Mouse (Mus musculus) forebrain, embryonic 11.5 days (tissue): ENCODE data around the gene Lmx1b. TPM values are rescaled to one million over a fixed set of nuclear protein-coding genes. Genes with fewer than 3 reads are reported as not detected.

Experiments
- ATAC-seq: fragments of 200-750 bp; cut with Nextera tagmentation; replicated peaks from 2 replicates; pipeline ENCODE4 v1.8.0; 2017; ENCODE audit warnings: moderate TSS enrichment; ENCODE audit not compliant: low FRiP score
- DNase-seq: peaks from one replicate; pipeline ENCODE4 v3.0.0-alpha.2; 2017; ENCODE audit warnings: low spot score
- H3K27ac ChIP-seq: fragments of 300-500 bp; sonication (generic); 2 replicates; pipeline ENCODE4 v1.5.1; 2014; ENCODE audit warnings: low read depth, low read length
- H3K27me3 ChIP-seq: fragments of 300-500 bp; sonication (generic); 2 replicates; pipeline ENCODE4 v1.6.1; 2014; ENCODE audit warnings: mild to moderate bottlenecking, low read length, mixed read lengths; ENCODE audit not compliant: control insufficient read depth, insufficient read depth
- H3K36me3 ChIP-seq: fragments of 300-500 bp; sonication (generic); 2 replicates; pipeline ENCODE4 v1.6.1; 2014; ENCODE audit warnings: mild to moderate bottlenecking, low read length, moderate library complexity, mixed read lengths; ENCODE audit not compliant: control insufficient read depth, insufficient read depth
- H3K4me1 ChIP-seq: fragments of 300-500 bp; sonication (generic); replicated peaks from 2 replicates; pipeline ENCODE4 v1.6.1; 2014; ENCODE audit warnings: low read length, mixed read lengths; ENCODE audit not compliant: control insufficient read depth, insufficient read depth
- H3K4me2 ChIP-seq: fragments of 300-500 bp; sonication (generic); 2 replicates; pipeline ENCODE4 v1.6.1; 2014; ENCODE audit warnings: low read depth, mild to moderate bottlenecking, low read length, moderate library complexity, mixed read lengths; ENCODE audit not compliant: severe bottlenecking
- H3K4me3 ChIP-seq: fragments of 300-500 bp; sonication (generic); 2 replicates; pipeline ENCODE4 v1.5.1; 2014; ENCODE audit warnings: low read depth, low read length
- H3K9ac ChIP-seq: fragments of 300-500 bp; sonication (generic); 2 replicates; pipeline ENCODE4 v1.6.1; 2014; ENCODE audit warnings: low read length
- H3K9me3 ChIP-seq: fragments of 300-500 bp; sonication (generic); 2 replicates; pipeline ENCODE4 v1.6.1; 2016; ENCODE audit warnings: low read length, mixed read lengths; ENCODE audit not compliant: control insufficient read depth
- whole genome bisulfite sequencing: fragments of 180-500 bp; shearing (Covaris S2); extraction: QIAGEN DNeasy Blood & Tissue Kit; methylation state at CpG from one replicate; pipeline ENCODE4 v1.1.7; 2014; 5-methylcytosine and 5-hydroxymethylcytosine counted together
- polyA plus RNA-seq: library from polyadenylated mRNA; unstranded; fragments of >200 nt; fragmentation: Nextera tagmentation; extraction: Ambion mirVana; gene quantifications from 2 replicates; pipeline ENCODE4 v1.2.1, GENCODE M21; 2014

Gene Lmx1b
- polyA plus RNA-seq, 1 experiment from 2014 or later: 1.0 TPM

GRCm38 (mm10) chr2:33634481-33635090, 5.7 kb downstream of the Lmx1b start:
- H3K9me3 ChIP-seq: no peaks in the 10 kb centered on the region
- no peak overlapping the region for H3K9ac ChIP-seq
- H3K4me3 ChIP-seq: no peak overlapping the region
- H3K27ac ChIP-seq: no peak overlapping the region
- H3K27me3 ChIP-seq: peaks cover 99% of the 10 kb centered on the region
- no peaks in the 10 kb centered on the region for H3K36me3 ChIP-seq
- peaks cover 25% of the 10 kb centered on the region for H3K4me1 ChIP-seq
- WGBS: 18% methylated on average over 4 of the region's 4 CpGs
- no peak overlapping the region for H3K4me2 ChIP-seq
- ATAC-seq (no peak), DNase-seq (no peak)

- Histone ChIP-seq H3K9ac (no peak overlapping the region), H3K36me3 (no peaks in the 10 kb centered on the region), H3K27ac (no peak overlapping the region), H3K27me3 (peaks cover 99% of the 10 kb centered on the region), H3K4me3 (no peak overlapping the region), H3K4me2 (no peak overlapping the region), H3K9me3 (no peaks in the 10 kb centered on the region), H3K4me1 (peaks cover 21% of the 10 kb centered on the region)
- DNase-seq: no peak
- WGBS: 12% methylated on average over 5 of the region's 5 CpGs
- ATAC-seq: no peak
These were observed 6.4 kb downstream of the Lmx1b start for GRCm38 (mm10) chr2:33633955-33634354.

- Histone ChIP-seq H3K9ac (no peak overlapping the region), H3K27ac (no peak overlapping the region), H3K27me3 (peaks cover 98% of the 10 kb centered on the region), H3K9me3 (no peaks in the 10 kb centered on the region), H3K4me1 (peaks cover 21% of the 10 kb centered on the region), H3K4me3 (no peak overlapping the region), H3K36me3 (no peaks in the 10 kb centered on the region), H3K4me2 (no peak overlapping the region)
- ATAC-seq: no peak
- no peak for DNase-seq
- WGBS: 3% methylated on average over 5 of the region's 5 CpGs
These were observed 7.1 kb downstream of the Lmx1b start for GRCm38 (mm10) chr2:33633237-33633636.

GRCm38 (mm10) chr2:33632551-33633059, 7.7 kb downstream of the Lmx1b start:
- Histone ChIP-seq H3K4me1 (peaks cover 21% of the 10 kb centered on the region), H3K27ac (no peak overlapping the region), H3K4me3 (no peak overlapping the region), H3K27me3 (peaks cover 98% of the 10 kb centered on the region), H3K9me3 (no peaks in the 10 kb centered on the region), H3K9ac (no peak overlapping the region), H3K4me2 (no peak overlapping the region), H3K36me3 (no peaks in the 10 kb centered on the region)
- DNase-seq (no peak), ATAC-seq (no peak)
- 7% methylated on average over 5 of the region's 5 CpGs for WGBS

GRCm38 (mm10) chr2:33631708-33632343, 8.5 kb downstream of the Lmx1b start:
- WGBS: 1% methylated on average over 31 of the region's 31 CpGs
- no peak for ATAC-seq
- H3K4me2 ChIP-seq: peak overlapping the region; percentile 41; the same call in 1 of the 2 replicates

GRCm38 (mm10) chr2:33631022-33631707, 9.1 kb downstream of the Lmx1b start:
- ATAC-seq: no peak
- Histone ChIP-seq H3K9me3 (no peaks in the 10 kb centered on the region), H3K36me3 (no peaks in the 10 kb centered on the region), H3K4me2 (peak overlapping the region; percentile 41), H3K27ac (no peak overlapping the region), H3K4me3 (peak overlapping the region; percentile 12; the same call in 1 of the 2 replicates), H3K4me1 (peaks cover 20% of the 10 kb centered on the region), H3K9ac (0 out of 2 replicates have a peak overlapping the region, but pooled peaks have one; percentile 39), H3K27me3 (peaks cover 97% of the 10 kb centered on the region)
- no peak for DNase-seq
- WGBS: under 1% methylated on average over 40 of the region's 40 CpGs

More at GRCm38 (mm10) chr2:33631708-33632343, 8.5 kb downstream of the Lmx1b start:
- H3K9me3 ChIP-seq: no peaks in the 10 kb centered on the region
- H3K9ac ChIP-seq: 0 out of 2 replicates have a peak overlapping the region, but pooled peaks have one; percentile 39
- peak overlapping the region; percentile 12; the same call in 1 of the 2 replicates for H3K4me3 ChIP-seq
- peaks cover 21% of the 10 kb centered on the region for H3K4me1 ChIP-seq
- H3K36me3 ChIP-seq: no peaks in the 10 kb centered on the region
- no peak overlapping the region for H3K27ac ChIP-seq
- DNase-seq: peak; percentile 74
- H3K27me3 ChIP-seq: peaks cover 98% of the 10 kb centered on the region

GRCm38 (mm10) chr2:33630081-33631021, 10.0 kb downstream of the Lmx1b start:
- peaks cover 97% of the 10 kb centered on the region for H3K27me3 ChIP-seq
- H3K4me3 ChIP-seq: peak overlapping the region; percentile 12; the same call in 1 of the 2 replicates
- H3K9ac ChIP-seq: no peak overlapping the region
- H3K27ac ChIP-seq: no peak overlapping the region
- H3K4me1 ChIP-seq: peaks cover 21% of the 10 kb centered on the region
- DNase-seq (peak; percentile 70), ATAC-seq (0 out of 2 replicates have a peak, but pooled peaks have one; percentile 28)
- H3K36me3 ChIP-seq: no peaks in the 10 kb centered on the region
- H3K4me2 ChIP-seq: no peak overlapping the region; the same call in 1 of the 2 replicates
- H3K9me3 ChIP-seq: no peaks in the 10 kb centered on the region
- WGBS: under 1% methylated on average over 33 of the region's 34 CpGs

GRCm38 (mm10) chr2:33629641-33630040, 10.7 kb downstream of the Lmx1b start:
- DNase-seq (no peak), ATAC-seq (no peak)
- Histone ChIP-seq H3K4me1 (peaks cover 21% of the 10 kb centered on the region), H3K27ac (no peak overlapping the region), H3K4me3 (no peak overlapping the region), H3K9ac (no peak overlapping the region), H3K27me3 (peaks cover 97% of the 10 kb centered on the region), H3K4me2 (no peak overlapping the region), H3K9me3 (no peaks in the 10 kb centered on the region), H3K36me3 (no peaks in the 10 kb centered on the region)
- 2% methylated on average over 6 of the region's 6 CpGs for WGBS
